24 mouse cellular contexts compared by ENCODE assay signal in the genomic region with DNA sequence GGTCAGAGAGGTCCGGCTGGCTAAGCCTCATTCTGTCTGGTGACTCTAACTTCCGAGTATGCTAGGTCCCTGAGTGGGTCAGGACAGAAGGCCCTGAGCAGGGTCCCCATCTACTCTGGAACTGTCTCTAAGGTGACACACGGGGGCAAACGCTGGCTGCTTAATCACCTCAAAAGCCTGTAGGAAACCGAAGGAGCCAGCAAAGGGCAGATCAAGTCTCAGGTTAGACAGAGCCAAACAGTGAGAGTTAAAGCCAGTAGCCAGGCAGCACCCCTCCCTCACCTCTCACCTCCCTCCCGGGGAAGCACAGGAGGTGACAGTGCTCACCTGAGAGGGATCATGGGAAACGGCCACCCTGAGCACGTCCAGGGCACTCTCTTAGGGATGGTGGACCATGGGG. TPM values are rescaled to one million over a fixed set of nuclear protein-coding genes. Genes with fewer than 3 reads are reported as not detected.
DNase-seq lines count a peak whose midpoint lies in the region; TF ChIP-seq lines count a peak whose summit lies in the region.
"Had no signal": no experiment of that assay in that cellular context is flagged by ENCODE, and none has a peak within 500 bp of the region (broad histone marks: within the 10 kb centered on the region; RNA-seq: fewer than 3 reads in every experiment).

No protein-coding gene starts in this region.

- no peak overlapping the region for H3K27ac ChIP-seq in left cerebral cortex, adult 2 months
- H3K27ac ChIP-seq: forebrain, embryonic 10.5 days; heart, embryonic 15.5 days; limb, embryonic 15.5 days; liver, embryonic 14.5 days; lung, embryonic 15.5 days; midbrain, embryonic 13.5 days had no signal

- intact Hi-C loops in heart, postnatal 10 days (cut with DNase I), result no loop called here
- intact Hi-C loops in heart, postnatal 36 days (cut with DNase I), result no loop called here
- intact Hi-C loops in left cerebral cortex, adult 2 months (cut with DNase I), result no loop called here

- peak; percentile 23 for TF ChIP-seq CTCF in left cerebral cortex, adult 2 months (IDR thresholded peaks at IDR 0.05)

- no peak overlapping the region for H3K4me3 ChIP-seq in left cerebral cortex, adult 2 months
- H3K4me3 ChIP-seq: forebrain, embryonic 10.5 days; heart, embryonic 15.5 days; limb, embryonic 15.5 days; lung, embryonic 15.5 days; megakaryocyte, embryonic 14.5 days; midbrain, embryonic 13.5 days had no signal

- DNase-seq in heart, postnatal 10 days, result peak; percentile 26 to 30
- DNase-seq in heart, postnatal 36 days, result no peak
- DNase-seq in left cerebral cortex, adult 2 months (ENCODE audit: extremely low spot score in 1 of 2, low spot score in 2 of 2), result no peak
- no peak for DNase-seq in left cerebral cortex, adult 9 months (ENCODE audit: low spot score in 2 of 2)
- peak; percentile 29 to 58 for DNase-seq in thymus, postnatal 10 days (ENCODE audit: low spot score in 2 of 2)
- peak; percentile 62 for DNase-seq in thymus, postnatal 25 days
- DNase-seq in embryo, embryonic 10 days (ENCODE audit: low spot score), result no peak
- DNase-seq: adrenal gland, adult 8-10 months; cerebellum, adult 18-20 months; forebrain, postnatal 0 days; gastrocnemius, postnatal 36 days; kidney, adult 11 months; layer of hippocampus, adult 9-11 months; left cerebral cortex, postnatal 4 days had no signal

RNA-seq across cellular contexts. Expression of gene Baiap2l2, which starts 18.4 kb away (rescaled TPM):
- under 1 TPM in 1 of 2 experiments, not detected in 1; 0.62 TPM for total RNA-seq in heart, postnatal 10 days (2021)
- under 1 TPM in 1 of 2 experiments, not detected in 1; 0.50 TPM for total RNA-seq in heart, postnatal 36 days (2021)
- total RNA-seq in left cerebral cortex, adult 2 months (2021), result 1 to 10 TPM; 5.9 to 6.4 TPM
- total RNA-seq: neutrophil, adult 5-6 weeks had no signal

RNA-seq across cellular contexts. Expression of gene Pla2g6, which starts 24.5 kb away (rescaled TPM):
- 10 to 100 TPM in 1 of 2 experiments, 1 to 10 TPM in 1; 9.1 to 11.1 TPM for total RNA-seq in heart, postnatal 10 days (2021)
- total RNA-seq in heart, postnatal 36 days (2021), result 1 to 10 TPM; 8.1 to 8.7 TPM
- 10 to 100 TPM; 21.3 to 22.6 TPM for total RNA-seq in left cerebral cortex, adult 2 months (2021)

RNA-seq across cellular contexts. Expression of gene Maff, which starts 42.7 kb away (rescaled TPM):
- total RNA-seq in heart, postnatal 10 days (2021), result 1 to 10 TPM; 4.8 to 6.0 TPM
- 10 to 100 TPM in 1 of 2 experiments, 1 to 10 TPM in 1; 9.0 to 10.5 TPM for total RNA-seq in heart, postnatal 36 days (2021)
- total RNA-seq in left cerebral cortex, adult 2 months (2021), result 1 to 10 TPM; 1.6 to 3.2 TPM

RNA-seq across cellular contexts. Expression of gene Slc16a8, which starts 49.2 kb away (rescaled TPM):
- under 1 TPM; 0.15 to 0.24 TPM for total RNA-seq in heart, postnatal 10 days (2021)
- under 1 TPM; 0.53 to 0.62 TPM for total RNA-seq in heart, postnatal 36 days (2021)
- total RNA-seq in left cerebral cortex, adult 2 months (2021), result under 1 TPM in 1 of 2 experiments, not detected in 1; 0.25 TPM
- total RNA-seq: adrenal gland, adult 8-10 months; left cerebral cortex, adult 18-20 months; left cerebral cortex, postnatal 4 days; monocyte, adult 5-6 weeks; neutrophil, adult 5-6 weeks had no signal

Comparison
In these comparisons a context has a peak if more than half of its experiments do, and no peak if none do; other contexts are left out.
1. DNase-seq: peak in heart, postnatal 10 days (2 of 2), thymus, postnatal 10 days (2 of 2) and thymus, postnatal 25 days (single experiment); none in heart, postnatal 36 days (0 of 2), left cerebral cortex, adult 2 months (0 of 2), left cerebral cortex, adult 9 months (0 of 2) and embryo, embryonic 10 days (single experiment).
2. RNA of gene Baiap2l2, which starts 18.4 kb away (total RNA-seq): 5.9 to 6.4 TPM in left cerebral cortex, adult 2 months; 0.62 TPM in heart, postnatal 10 days and 0.50 TPM in heart, postnatal 36 days; every median in the first group is over 4 times any median in the second.